Mouse (Mus musculus) frontal cortex, adult (tissue): ENCODE measurements around the gene Cldn13.
A peak's percentile ranks its signal among the peaks of the same experiment; 100 is the strongest.
"Not testable (repeated sequence)": the region's sequence is repeated elsewhere in the genome, so short reads cannot be mapped to it uniquely, and the experiment has no call there.

Source experiments
- ATAC-seq: cut with Nextera tagmentation; 2 replicates; pipeline ENCODE4 v1.9.2; 2017; ENCODE audit warnings: mild to moderate bottlenecking, moderate library complexity, mixed read lengths; ENCODE audit not compliant: low TSS enrichment

The Cldn13 gene

GRCm38 (mm10) chr5:134915311-134915710 lies at the start of gene Cldn13:
Gene Cldn13, minus strand, starts transcription at chr5:134915526.
- ATAC-seq = no peak

- ATAC-seq = not testable (repeated sequence)
Measured at GRCm38 (mm10) chr5:134964655-134965054, 49.3 kb upstream of the Cldn13 start.

GRCm38 (mm10) chr5:134963546-134963945 lies 48.2 kb upstream of the Cldn13 start:
- no peak for ATAC-seq

- no peak for ATAC-seq
Measured at GRCm38 (mm10) chr5:134961519-134961918, 46.2 kb upstream of the Cldn13 start.

- ATAC-seq = no peak
Measured at GRCm38 (mm10) chr5:134960430-134960829, 45.1 kb upstream of the Cldn13 start.

- peak; percentile 27; the same call in 1 of the 2 replicates for ATAC-seq
Measured at GRCm38 (mm10) chr5:134959114-134959513, 43.8 kb upstream of the Cldn13 start.

GRCm38 (mm10) chr5:134955491-134955890 lies 40.2 kb upstream of the Cldn13 start:
- ATAC-seq = no peak

GRCm38 (mm10) chr5:134951053-134951884 lies 35.9 kb upstream of the Cldn13 start:
- no peak for ATAC-seq

- no peak for ATAC-seq
Measured at GRCm38 (mm10) chr5:134948085-134948439, 32.7 kb upstream of the Cldn13 start.

GRCm38 (mm10) chr5:134947420-134948084 lies 32.2 kb upstream of the Cldn13 start:
- ATAC-seq = no peak

GRCm38 (mm10) chr5:134946857-134947255 lies 31.5 kb upstream of the Cldn13 start, which contains the start of gene Cldn4:
Gene Cldn4, minus strand, starts transcription at chr5:134946934.
- no peak for ATAC-seq

GRCm38 (mm10) chr5:134946063-134946856 lies 30.9 kb upstream of the Cldn13 start:
- no peak for ATAC-seq

- no peak for ATAC-seq
Measured at GRCm38 (mm10) chr5:134945266-134945959, 30.1 kb upstream of the Cldn13 start.

GRCm38 (mm10) chr5:134944179-134944578 lies 28.9 kb upstream of the Cldn13 start:
- ATAC-seq = no peak

GRCm38 (mm10) chr5:134942740-134943139 lies 27.4 kb upstream of the Cldn13 start:
- no peak for ATAC-seq

- no peak for ATAC-seq
Measured at GRCm38 (mm10) chr5:134941472-134942209, 26.3 kb upstream of the Cldn13 start.

GRCm38 (mm10) chr5:134939554-134939953 lies 24.2 kb upstream of the Cldn13 start:
- not testable (repeated sequence) for ATAC-seq

GRCm38 (mm10) chr5:134939069-134939468 lies 23.7 kb upstream of the Cldn13 start:
- ATAC-seq = no peak

- no peak for ATAC-seq
Measured at GRCm38 (mm10) chr5:134936626-134937185, 21.4 kb upstream of the Cldn13 start.

GRCm38 (mm10) chr5:134936051-134936450 lies 20.7 kb upstream of the Cldn13 start:
- ATAC-seq = no peak

GRCm38 (mm10) chr5:134934666-134935065 lies 19.3 kb upstream of the Cldn13 start:
- ATAC-seq = no peak
